Mouse (Mus musculus) telencephalon, adult 2 months (tissue): ENCODE results near the gene Tubb2a.

Experiments
- DNase-seq: peaks from one replicate; pipeline ENCODE4 v3.0.0-alpha.2; 2011; ENCODE audit warnings: low read depth, low spot score

The Tubb2a gene

DNA sequence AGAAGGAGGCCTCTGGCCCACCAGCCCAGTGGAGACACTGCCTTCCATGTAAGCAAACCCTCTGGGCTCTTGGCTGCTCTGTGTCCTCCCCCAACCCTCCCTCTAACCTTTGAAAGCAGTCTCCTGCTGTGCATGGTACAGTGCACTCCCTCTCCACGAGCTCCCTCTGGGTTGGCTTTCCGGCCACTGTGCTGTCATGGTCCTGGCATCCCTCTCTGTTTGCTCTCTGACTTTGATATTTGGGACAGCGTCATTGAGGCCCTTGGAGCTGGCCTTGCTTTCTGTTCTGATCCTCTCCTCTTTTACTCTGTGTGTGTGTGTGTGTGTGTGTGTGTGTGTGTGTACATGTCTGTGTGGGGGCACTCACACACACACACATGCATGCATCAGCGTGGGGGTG, 23.4 kb downstream of the Tubb2a start:
- DNase-seq, result no peak

DNA sequence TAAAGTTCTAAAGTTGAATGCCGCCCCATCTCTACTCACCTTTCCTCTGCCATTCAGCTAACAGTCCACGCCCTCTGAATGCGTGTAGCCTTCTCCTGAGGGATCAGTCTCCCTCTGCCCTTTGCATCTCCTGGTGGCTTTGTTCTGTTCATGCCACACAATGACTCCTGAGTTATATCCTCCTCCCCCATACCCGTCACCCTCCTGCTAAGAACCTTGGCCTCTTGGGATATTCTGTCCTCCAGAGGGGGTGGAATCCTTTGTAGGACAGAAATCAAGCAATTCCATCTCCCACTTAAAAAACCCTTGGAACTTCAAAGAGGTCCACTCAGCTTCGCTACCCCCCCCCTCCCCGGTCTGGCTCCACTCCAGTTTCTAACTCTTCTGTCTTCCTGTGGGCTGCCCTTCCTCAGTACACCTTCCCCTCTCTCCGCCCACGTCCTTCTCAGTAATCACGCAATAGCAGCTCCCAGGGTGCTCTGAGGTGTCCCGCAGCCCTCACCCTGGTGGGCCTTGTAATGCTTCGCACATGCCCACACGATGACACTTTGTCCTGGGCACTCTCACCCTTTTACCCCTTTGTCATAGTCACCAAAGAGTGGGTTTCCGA, 24.0 kb downstream of the Tubb2a start:
- DNase-seq, result no peak

DNA sequence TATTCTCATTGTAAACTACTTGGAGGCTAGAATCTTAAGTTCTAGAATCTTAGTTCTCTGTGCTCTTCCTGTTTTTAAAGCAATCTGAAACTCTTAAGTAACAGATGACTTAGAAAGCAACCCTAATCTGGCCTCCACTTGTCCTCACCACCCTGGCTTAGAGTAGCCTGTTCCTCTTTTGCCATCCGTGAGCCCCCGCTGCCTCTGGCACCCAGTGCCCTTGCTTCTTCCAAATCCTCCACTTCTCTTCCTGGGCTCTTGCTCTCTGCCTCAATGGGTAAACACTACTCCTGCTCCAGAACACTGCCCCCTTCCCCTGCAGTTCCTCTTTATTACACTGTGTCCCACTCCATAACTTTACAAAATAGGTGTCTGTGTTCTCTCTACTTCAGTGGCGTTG, 26.1 kb downstream of the Tubb2a start:
- DNase-seq, result no peak

DNA sequence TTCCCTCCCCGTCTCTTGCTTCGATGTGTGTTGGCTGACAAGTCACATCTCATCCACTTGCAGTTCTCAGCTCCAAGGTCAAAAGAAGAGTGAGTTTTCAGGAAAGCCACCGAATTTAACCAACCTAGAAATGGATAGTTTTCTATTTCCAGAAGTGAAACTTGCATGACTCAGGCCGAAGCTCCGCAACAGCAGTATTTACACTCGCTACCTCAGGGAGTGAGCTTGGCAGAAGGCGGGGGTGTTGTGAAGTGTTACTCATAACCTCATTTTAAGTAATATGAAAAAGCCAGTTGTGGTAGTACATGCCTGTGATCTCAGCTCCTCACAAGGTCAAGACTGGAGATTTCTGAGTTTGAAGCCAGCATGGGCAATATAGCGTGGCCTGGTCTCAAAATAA, 27.3 kb downstream of the Tubb2a start:
- DNase-seq, result peak; percentile 79

DNA sequence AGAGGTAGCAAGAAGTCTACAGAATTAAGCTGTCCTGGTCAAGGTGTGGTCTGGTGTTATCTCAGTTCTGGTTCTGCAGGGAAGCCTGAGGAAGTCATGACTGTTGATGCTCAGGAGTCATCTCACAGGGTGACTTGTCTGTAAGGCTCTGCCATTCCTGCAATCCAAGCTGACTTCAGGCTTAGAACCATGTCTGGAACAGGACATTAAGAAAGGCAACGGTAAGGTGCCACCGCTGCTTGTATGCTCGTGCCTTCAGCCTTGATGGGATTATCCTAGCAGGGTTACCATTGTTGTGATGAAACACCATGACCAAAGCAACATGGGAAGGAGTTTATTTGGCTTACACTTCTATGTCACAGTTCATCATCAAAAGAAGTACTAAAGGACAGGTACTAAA, 30.3 kb downstream of the Tubb2a start:
- DNase-seq, result no peak

DNA sequence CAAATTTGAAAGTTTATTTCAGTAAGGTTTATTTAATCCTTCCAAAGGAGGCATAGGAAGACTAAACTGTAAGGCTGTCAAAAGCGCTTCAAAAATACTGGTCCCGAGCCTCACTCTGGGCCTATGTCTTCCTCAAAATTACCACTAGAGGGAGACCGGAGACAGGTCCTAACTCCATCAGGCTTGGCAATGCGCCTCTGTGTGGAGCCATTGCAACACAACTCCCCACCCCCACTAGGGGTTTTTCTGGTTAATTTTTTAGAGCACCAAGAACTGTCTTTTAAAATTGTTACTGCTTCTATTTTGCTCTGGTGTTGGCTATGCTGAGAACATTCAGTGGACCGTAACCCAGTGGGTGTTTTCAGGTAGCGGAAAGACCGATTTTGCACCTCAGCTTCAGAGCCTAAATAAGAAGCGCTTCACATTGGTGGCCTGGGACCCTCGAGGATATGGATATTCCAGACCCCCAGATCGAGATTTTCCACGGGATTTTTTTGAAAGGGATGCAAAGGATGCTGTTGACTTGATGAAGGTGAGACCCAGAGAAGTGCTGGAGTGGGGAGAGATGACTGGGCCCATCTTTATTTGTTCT, 31.3 kb downstream of the Tubb2a start:
- peak; percentile 63 for DNase-seq

DNA sequence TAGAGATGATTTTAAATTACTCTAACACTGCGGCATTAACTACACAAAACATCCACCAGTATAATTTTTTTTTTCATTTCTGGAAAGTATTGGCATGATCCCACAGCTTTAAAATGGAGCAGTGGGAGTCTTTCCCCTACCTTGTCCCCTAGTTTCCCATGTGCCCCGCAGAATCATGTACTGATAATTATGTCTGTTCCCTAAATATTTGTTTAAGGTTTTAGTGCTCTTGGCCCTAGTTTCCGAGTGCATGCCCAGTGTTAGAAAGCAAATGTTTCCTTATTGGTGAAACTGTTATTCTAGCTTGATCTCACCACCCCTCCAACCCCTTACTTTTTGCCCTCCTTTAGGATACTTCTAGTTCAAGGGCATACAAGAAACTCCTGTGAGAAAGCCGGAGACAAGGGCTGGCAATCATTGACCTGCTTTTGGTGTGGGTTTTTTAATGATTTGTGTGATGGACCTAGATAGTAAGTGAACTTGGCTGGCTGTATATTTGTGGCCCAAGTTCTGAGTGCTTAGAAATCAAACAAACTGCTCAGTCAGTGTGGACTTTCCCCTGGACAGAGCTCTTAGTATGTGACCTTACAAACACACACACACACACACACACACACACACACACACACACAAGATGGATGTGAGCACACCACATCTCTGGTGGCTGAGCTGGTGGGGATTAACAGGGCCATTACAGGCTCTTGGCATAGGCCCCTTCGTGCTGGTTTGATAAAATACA, 32.1 kb downstream of the Tubb2a start:
- no peak for DNase-seq

DNA sequence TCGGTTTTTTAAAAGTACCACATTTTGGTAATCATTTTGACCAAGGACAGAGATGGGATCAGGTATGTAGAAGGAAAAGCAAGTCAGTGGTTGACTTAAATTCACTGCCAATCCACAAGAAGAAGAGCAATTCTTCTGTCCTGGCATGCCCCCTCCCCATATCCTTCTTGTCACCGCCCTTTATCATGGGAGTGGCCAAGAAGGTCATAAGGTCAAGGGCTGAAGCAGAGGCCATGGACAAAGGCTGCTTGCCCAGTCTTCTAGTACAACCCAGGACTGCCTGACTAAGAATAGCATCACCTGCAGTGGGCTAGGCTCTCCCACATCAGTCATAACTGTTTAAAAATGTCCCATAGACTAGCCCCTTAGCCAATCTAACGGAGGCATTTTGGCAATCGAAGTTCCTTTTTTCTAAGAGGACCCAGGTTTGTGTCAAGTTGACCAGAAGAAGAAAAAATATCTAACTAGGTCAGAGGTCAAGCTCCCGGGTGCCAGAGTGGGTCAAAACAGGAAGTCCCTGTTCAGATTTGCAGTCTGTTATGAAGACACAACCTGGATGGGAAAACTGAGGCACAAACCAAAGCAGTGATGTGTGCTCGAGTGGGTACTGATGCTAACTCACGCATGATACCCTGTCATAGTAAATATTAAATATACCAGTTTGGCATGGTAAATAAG, 34.0 kb downstream of the Tubb2a start:
- DNase-seq, result no peak

DNA sequence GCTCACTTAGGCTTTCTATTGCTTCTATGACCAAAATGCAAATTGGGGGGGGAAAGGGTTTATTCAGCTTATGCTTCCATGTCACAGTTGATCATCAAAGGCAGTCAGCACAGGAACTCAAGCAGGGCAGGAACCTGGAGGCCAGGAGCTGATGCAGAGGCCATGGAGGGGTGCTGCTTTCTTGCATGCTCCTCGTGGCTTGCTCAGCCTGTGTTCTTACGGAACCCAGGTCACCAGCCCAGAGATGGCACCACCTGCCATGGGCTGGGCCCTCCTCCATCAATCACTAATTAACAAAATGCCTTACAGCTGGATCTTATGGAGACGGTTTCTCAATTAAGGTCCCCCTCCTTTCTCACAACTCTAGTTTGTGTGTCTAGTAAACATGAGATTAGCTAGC, 37.7 kb downstream of the Tubb2a start:
- no peak for DNase-seq

DNA sequence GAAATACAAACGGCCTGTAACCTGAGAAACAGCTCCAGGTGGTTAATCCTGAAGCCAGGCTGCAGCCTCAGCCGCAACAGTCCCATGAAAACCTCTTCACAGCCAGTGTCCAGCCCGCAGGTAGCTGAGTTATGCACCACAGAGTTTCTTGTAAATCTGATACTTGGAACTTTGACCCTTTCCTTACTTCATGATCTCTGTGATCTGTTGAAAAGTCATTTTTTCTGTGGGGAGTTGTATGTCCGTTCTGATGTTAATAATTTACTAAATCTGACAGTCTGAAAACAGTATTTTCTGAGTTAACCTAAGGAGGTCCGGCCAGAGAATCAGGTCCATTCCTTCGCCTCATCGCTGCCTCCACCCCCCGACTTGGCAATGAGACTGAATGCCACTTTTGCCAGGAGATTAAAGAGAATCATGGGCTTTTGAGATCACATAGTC, 38.9 kb downstream of the Tubb2a start:
- no peak for DNase-seq

DNA sequence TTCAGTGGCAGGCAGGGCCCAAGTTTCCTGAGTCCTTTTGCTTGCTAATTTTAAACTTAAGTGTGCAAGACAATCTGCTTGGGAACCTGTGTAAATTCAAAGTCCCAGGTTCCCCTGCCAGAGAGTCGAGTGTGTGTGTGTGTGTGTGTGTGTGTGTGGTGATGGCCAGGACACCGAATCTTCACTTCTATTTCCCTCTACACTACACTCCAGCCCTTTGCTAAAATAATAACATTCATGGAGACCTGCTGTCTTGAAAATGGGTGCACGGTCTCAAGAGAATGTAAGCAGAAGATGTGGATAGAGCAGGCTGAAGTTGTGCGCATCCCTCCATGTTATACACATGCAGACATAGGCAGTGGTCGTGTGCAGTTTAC, 39.8 kb downstream of the Tubb2a start:
- no peak for DNase-seq

DNA sequence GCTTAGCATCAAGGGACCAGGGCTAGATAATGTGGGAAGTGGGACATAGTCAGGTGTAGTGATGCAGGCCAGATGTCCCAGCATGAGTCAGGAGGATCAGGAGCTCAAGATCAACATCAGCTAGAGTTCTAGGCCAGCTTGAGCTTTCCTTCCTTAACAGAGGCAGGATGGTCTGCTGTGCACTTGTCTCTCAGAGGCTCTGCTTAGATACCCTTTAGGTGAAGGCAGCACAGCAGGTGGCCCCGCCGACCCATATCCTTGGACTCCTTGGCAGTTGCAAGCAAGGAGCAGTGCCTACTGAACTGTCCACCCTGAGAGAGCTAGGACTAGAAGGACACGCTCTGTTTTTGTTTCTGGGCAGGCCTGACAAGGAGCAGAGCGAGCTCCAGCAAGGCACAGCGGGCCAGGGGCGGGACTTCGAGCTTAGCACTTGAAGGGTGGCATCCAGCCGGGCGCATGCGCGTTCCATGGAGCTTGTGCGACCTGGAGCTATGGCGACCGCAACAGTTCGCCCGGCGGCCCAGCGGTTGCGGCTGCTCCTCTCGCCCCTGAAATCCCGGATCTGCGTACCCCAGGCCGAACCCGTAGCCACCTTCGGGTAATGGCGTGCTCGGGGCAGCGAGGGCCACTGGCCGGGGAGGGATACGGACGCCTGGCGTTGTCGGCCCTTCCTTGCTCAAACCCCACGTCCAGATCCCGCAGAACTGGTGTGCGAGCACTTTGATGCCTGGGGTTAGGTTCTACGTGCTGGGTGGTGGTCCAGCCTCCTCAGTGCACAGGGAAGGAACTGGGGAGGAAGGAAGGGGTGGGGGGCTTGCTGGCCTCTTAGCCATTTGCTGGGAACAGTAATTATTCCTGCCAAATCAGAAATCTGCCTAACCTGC, 40.4 kb downstream of the Tubb2a start, which contains the start of gene Bphl:
Gene Bphl, plus strand, starts transcription at position 426 of the 884 bp plus-strand sequence.
- peak; percentile 94 for DNase-seq

DNA sequence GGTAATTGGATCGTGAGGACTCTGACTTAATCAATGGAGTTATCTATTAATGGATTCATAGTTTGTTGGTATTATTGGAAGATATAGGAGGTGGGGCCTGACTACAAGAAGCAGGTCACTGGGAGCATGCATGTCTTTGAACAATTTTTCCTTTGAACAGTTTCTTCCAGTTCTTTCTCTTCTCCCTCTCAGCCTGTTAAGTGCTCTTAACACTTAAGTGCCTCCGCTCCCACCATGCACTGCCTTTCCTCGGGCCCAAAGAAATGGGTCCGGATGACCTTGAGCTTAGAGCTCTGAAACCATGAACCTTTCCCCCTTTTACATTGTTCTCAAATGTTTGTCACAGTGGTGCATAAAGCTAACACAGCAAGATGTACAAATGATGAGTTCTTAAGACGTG, 41.1 kb downstream of the Tubb2a start:
- no peak for DNase-seq

DNA sequence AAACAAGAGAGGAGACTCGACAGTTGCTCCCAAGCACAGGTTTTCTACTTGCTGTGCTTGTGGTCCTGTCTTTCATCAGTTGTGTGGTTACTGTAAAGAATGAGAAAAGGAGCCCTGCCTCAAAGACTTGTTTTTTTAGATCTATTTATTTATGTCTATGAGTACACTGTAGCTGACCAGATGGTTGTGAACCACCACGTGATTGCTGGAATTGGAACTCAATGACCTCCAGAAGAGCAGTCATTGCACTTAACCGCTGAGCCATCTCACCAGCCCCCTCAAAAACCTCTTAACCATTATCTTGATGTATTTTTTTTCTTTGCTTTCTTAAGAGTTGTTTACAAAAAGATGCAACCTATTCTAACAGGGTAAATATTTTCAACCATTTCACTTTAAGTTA, 42.4 kb downstream of the Tubb2a start:
- DNase-seq, result no peak

DNA sequence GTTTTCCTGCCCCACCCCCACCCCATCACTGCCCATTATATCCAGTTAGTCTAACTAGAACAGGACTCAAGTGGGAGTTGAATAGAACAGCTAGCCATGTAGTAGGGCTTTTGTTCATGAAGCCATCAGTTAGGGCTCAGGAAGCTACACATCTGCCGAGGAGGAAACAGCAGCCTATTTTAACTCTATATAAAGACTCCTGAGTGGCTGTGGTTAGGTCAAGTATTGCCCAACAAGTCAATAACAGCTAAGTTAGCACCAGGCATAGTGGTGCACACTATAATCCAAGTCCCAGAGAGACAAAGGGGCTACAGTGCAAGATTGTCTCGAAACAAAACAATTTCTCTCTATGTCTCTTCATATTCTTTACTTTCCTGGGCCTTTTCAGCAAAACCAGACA, 45.8 kb downstream of the Tubb2a start:
- DNase-seq, result no peak
